Mouse (Mus musculus): Measurements from ENCODE around the gene Coa6. TPM values are rescaled to one million over a fixed set of nuclear protein-coding genes. Genes with fewer than 3 reads are reported as not detected.

The Coa6 gene
- 28.6 TPM for polyA plus RNA-seq (2014; fragmentation: Illumina TruSeq; extraction: RNeasy Lipid Tissue Mini Kit (QIAGEN cat#74804); ENCODE audit: insufficient read depth, low read depth, low replicate concordance)

GRCm38 (mm10) chr8:126422174-126422919 lies at the start of gene Coa6:
TSS of gene Coa6 (plus strand) at chr8:126422515.

GRCm38 (mm10) chr8:126474299-126475187 lies 52.2 kb downstream of the Coa6 start, which contains the start of gene Tarbp1:
TSS of gene Tarbp1 (minus strand) at chr8:126475065.

Other genes with a start within 250 kb of the Coa6 start
- 0.61 TPM for gene Slc35f3, start 124.0 kb upstream of the Coa6 start, polyA plus RNA-seq (2014; fragmentation: Illumina TruSeq; extraction: RNeasy Lipid Tissue Mini Kit (QIAGEN cat#74804); ENCODE audit: insufficient read depth, low read depth, low replicate concordance)
- 1.5 TPM for gene Tarbp1, start 52.5 kb downstream of the Coa6 start, polyA plus RNA-seq (2014; fragmentation: Illumina TruSeq; extraction: RNeasy Lipid Tissue Mini Kit (QIAGEN cat#74804); ENCODE audit: insufficient read depth, low read depth, low replicate concordance)
- gene Irf2bp2, start 171.5 kb downstream of the Coa6 start, polyA plus RNA-seq (2014; fragmentation: Illumina TruSeq; extraction: RNeasy Lipid Tissue Mini Kit (QIAGEN cat#74804); ENCODE audit: insufficient read depth, low read depth, low replicate concordance): 22.5 TPM

Measured in lung, adult 10 weeks (tissue).